Mouse (Mus musculus) kidney, embryonic 14.5 days (tissue): ENCODE measurements around the gene Dus1l. TPM values are rescaled to one million over a fixed set of nuclear protein-coding genes. Genes with fewer than 3 reads are reported as not detected.

ENCODE experiments used
- ATAC-seq: fragments of 200-750 bp; cut with Nextera tagmentation; 2 replicates; pipeline ENCODE4 v1.8.0; 2017; ENCODE audit warnings: moderate number of reproducible peaks, mild to moderate bottlenecking, moderate TSS enrichment, moderate library complexity; ENCODE audit not compliant: low FRiP score, low TSS enrichment
- H3K27ac ChIP-seq: fragments of 300-500 bp; sonication (generic); 2 replicates; pipeline ENCODE4 v1.5.1; 2014; ENCODE audit warnings: low read depth, mild to moderate bottlenecking, low read length, moderate library complexity, mixed read lengths
- H3K27me3 ChIP-seq: fragments of 300-500 bp; sonication (generic); 2 replicates; pipeline ENCODE4 v1.6.1; 2014; ENCODE audit warnings: mild to moderate bottlenecking, low read length; ENCODE audit not compliant: control insufficient read depth, insufficient read depth
- H3K36me3 ChIP-seq: fragments of 300-500 bp; sonication (generic); 2 replicates; pipeline ENCODE4 v1.6.1; 2014; ENCODE audit warnings: low read length, mixed read lengths; ENCODE audit not compliant: control insufficient read depth, insufficient read depth
- H3K4me1 ChIP-seq: fragments of 300-500 bp; sonication (generic); 2 replicates; pipeline ENCODE4 v1.6.1; 2014; ENCODE audit warnings: low read length, mixed read lengths; ENCODE audit not compliant: control insufficient read depth, insufficient read depth
- H3K4me2 ChIP-seq: fragments of 300-500 bp; sonication (generic); replicated peaks from 2 replicates; pipeline ENCODE4 v1.6.1; 2014; ENCODE audit warnings: low read depth, mild to moderate bottlenecking, low read length
- H3K4me3 ChIP-seq: fragments of 300-500 bp; sonication (generic); 2 replicates; pipeline ENCODE4 v1.5.1; 2014; ENCODE audit warnings: mild to moderate bottlenecking, low read length
- H3K9ac ChIP-seq: fragments of 300-500 bp; sonication (generic); 2 replicates; pipeline ENCODE4 v1.6.1; 2014; ENCODE audit warnings: low read depth, mild to moderate bottlenecking, low read length, moderate library complexity
- H3K9me3 ChIP-seq: fragments of 300-500 bp; sonication (generic); 2 replicates; pipeline ENCODE4 v1.6.1; 2016; ENCODE audit warnings: low read length; ENCODE audit not compliant: control insufficient read depth
- WGBS: fragments of 180-500 bp; shearing (Covaris S2); extraction: QIAGEN DNeasy Blood & Tissue Kit; methylation state at CpG from one replicate; pipeline ENCODE4 v1.1.7; 2014; 5-methylcytosine and 5-hydroxymethylcytosine counted together
- polyA plus RNA-seq: library from polyadenylated mRNA; unstranded; fragments of >200 nt; fragmentation: Nextera tagmentation; extraction: Ambion mirVana; gene quantifications from 2 replicates; pipeline ENCODE4 v1.2.1, GENCODE M21; 2014

Dus1l gene
- polyA plus RNA-seq, 1 experiment from 2014 or later: 80.3 TPM

GRCm38 (mm10) chr11:120749430-120749829, 46.8 kb downstream of the Dus1l start:
- H3K27me3 ChIP-seq: no peaks in the 10 kb centered on the region
- no peaks in the 10 kb centered on the region for H3K36me3 ChIP-seq
- H3K9ac ChIP-seq: no peak overlapping the region
- H3K4me1 ChIP-seq: no peaks in the 10 kb centered on the region
- H3K27ac ChIP-seq: no peak overlapping the region
- H3K9me3 ChIP-seq: no peaks in the 10 kb centered on the region
- WGBS: 69% methylated on average over 8 of the region's 8 CpGs
- no peak overlapping the region for H3K4me3 ChIP-seq
- ATAC-seq: no peak
- no peak overlapping the region for H3K4me2 ChIP-seq

GRCm38 (mm10) chr11:120747974-120748373, 48.2 kb downstream of the Dus1l start:
- Histone ChIP-seq H3K9ac (no peak overlapping the region), H3K27me3 (no peaks in the 10 kb centered on the region), H3K27ac (no peak overlapping the region), H3K4me3 (no peak overlapping the region), H3K4me1 (no peaks in the 10 kb centered on the region), H3K4me2 (no peak overlapping the region), H3K9me3 (no peaks in the 10 kb centered on the region), H3K36me3 (no peaks in the 10 kb centered on the region)
- ATAC-seq: no peak
- WGBS: 66% methylated on average over 4 of the region's 4 CpGs

- Histone ChIP-seq H3K27ac (no peak overlapping the region), H3K9me3 (no peaks in the 10 kb centered on the region), H3K4me1 (no peaks in the 10 kb centered on the region), H3K36me3 (no peaks in the 10 kb centered on the region), H3K27me3 (no peaks in the 10 kb centered on the region), H3K9ac (no peak overlapping the region), H3K4me3 (no peak overlapping the region), H3K4me2 (no peak overlapping the region)
- WGBS: 72% methylated on average over 7 of the region's 7 CpGs
- ATAC-seq: no peak
These were observed 52.0 kb downstream of the Dus1l start for GRCm38 (mm10) chr11:120744121-120744701.

GRCm38 (mm10) chr11:120740981-120741380, 55.2 kb downstream of the Dus1l start:
- no peak overlapping the region for H3K9ac ChIP-seq
- H3K27me3 ChIP-seq: no peaks in the 10 kb centered on the region
- H3K4me3 ChIP-seq: no peak overlapping the region
- WGBS: 89% methylated on average over 5 of the region's 5 CpGs
- ATAC-seq: no peak
- no peak overlapping the region for H3K27ac ChIP-seq
- no peaks in the 10 kb centered on the region for H3K36me3 ChIP-seq
- no peaks in the 10 kb centered on the region for H3K4me1 ChIP-seq
- H3K9me3 ChIP-seq: no peaks in the 10 kb centered on the region
- H3K4me2 ChIP-seq: no peak overlapping the region

Other genes with a start within 250 kb of the Dus1l start
- 236 and 265 TPM in 2 replicates for gene Mcrip1, start 246.7 kb downstream of the Dus1l start, polyA plus RNA-seq
- 0.58 and 0.89 TPM in 2 replicates for gene Ppp1r27, start 245.3 kb downstream of the Dus1l start, polyA plus RNA-seq
- gene P4hb, start 223.2 kb downstream of the Dus1l start, polyA plus RNA-seq: 558 and 716 TPM in 2 replicates
- 454 and 612 TPM in 2 replicates for gene Arhgdia, start 214.8 kb downstream of the Dus1l start, polyA plus RNA-seq
- 594 and 799 TPM in 2 replicates for gene Alyref, start 198.0 kb downstream of the Dus1l start, polyA plus RNA-seq
- 212 and 242 TPM in 2 replicates for gene Anapc11, start 198.0 kb downstream of the Dus1l start, polyA plus RNA-seq
- 14.8 and 19.5 TPM in 2 replicates for gene Npb, start 187.9 kb downstream of the Dus1l start, polyA plus RNA-seq
- gene Pcyt2, start 178.5 kb downstream of the Dus1l start, polyA plus RNA-seq: 82.7 and 83.5 TPM in 2 replicates
- 23.8 and 28.6 TPM in 2 replicates for gene Sirt7, start 171.2 kb downstream of the Dus1l start, polyA plus RNA-seq
- 26.9 and 27.9 TPM in 2 replicates for gene Mafg, start 162.8 kb downstream of the Dus1l start, polyA plus RNA-seq
- gene Pycr1, start 152.6 kb downstream of the Dus1l start, polyA plus RNA-seq: 19.9 and 21.8 TPM in 2 replicates
- gene Myadml2, start 148.2 kb downstream of the Dus1l start, polyA plus RNA-seq: not detected in 2 replicates
- 6.9 and 9.9 TPM in 2 replicates for gene Notum, start 135.2 kb downstream of the Dus1l start, polyA plus RNA-seq
- gene Aspscr1, start 123.4 kb downstream of the Dus1l start, polyA plus RNA-seq: 107 and 124 TPM in 2 replicates
- gene Cenpx, start 82.7 kb downstream of the Dus1l start, polyA plus RNA-seq: 157 and 195 TPM in 2 replicates
- gene Lrrc45, start 82.5 kb downstream of the Dus1l start, polyA plus RNA-seq: 41.9 and 43.1 TPM in 2 replicates
- gene Rac3, start 74.9 kb downstream of the Dus1l start, polyA plus RNA-seq: 5.0 and 28.7 TPM in 2 replicates
- 21.1 and 23.2 TPM in 2 replicates for gene Dcxr, start 69.1 kb downstream of the Dus1l start, polyA plus RNA-seq
- 0.47 TPM in 1 of 2 replicates, not detected in the other for gene Cbr2, start 64.3 kb downstream of the Dus1l start, polyA plus RNA-seq
- gene Hmga1b, start 33.6 kb downstream of the Dus1l start, polyA plus RNA-seq: 5.2 and 7.9 TPM in 2 replicates
- 19.3 and 26.2 TPM in 2 replicates for gene Rfng, start 12.2 kb downstream of the Dus1l start, polyA plus RNA-seq
- 213 and 239 TPM in 2 replicates for gene Gps1, start 12.1 kb downstream of the Dus1l start, polyA plus RNA-seq
- 54.9 and 79.9 TPM in 2 replicates for gene Fasn, start 28.1 kb upstream of the Dus1l start, polyA plus RNA-seq
- gene Ccdc57, start 136.5 kb upstream of the Dus1l start, polyA plus RNA-seq: 5.0 and 9.2 TPM in 2 replicates
- gene Slc16a3, start 152.1 kb upstream of the Dus1l start, polyA plus RNA-seq: 21.8 and 21.9 TPM in 2 replicates
- gene Csnk1d, start 194.9 kb upstream of the Dus1l start, polyA plus RNA-seq: 49.8 and 78.9 TPM in 2 replicates
- not detected in 2 replicates for gene Cd7, start 243.0 kb upstream of the Dus1l start, polyA plus RNA-seq